Mouse (Mus musculus): Measurements from ENCODE around the gene Mfsd14a. TPM values are rescaled to one million over a fixed set of nuclear protein-coding genes. Genes with fewer than 3 reads are reported as not detected.
"Not testable (repeated sequence)": the region's sequence is repeated elsewhere in the genome, so short reads cannot be mapped to it uniquely, and the experiment has no call there.

The Mfsd14a gene
- polyA plus RNA-seq, 1 experiment from 2014 or later, result 40.0 TPM

- Histone ChIP-seq H3K36me3 (ENCODE audit: control insufficient read depth, insufficient read depth) (no peaks in the 10 kb centered on the region), H3K27ac (ENCODE audit: low read depth, low read length) (no peak overlapping the region), H3K4me2 (replicated peaks; ENCODE audit: low read depth) (no peak overlapping the region), H3K27me3 (replicated peaks; ENCODE audit: control insufficient read depth, insufficient read depth, low read length) (no peaks in the 10 kb centered on the region), H3K4me1 (replicated peaks; ENCODE audit: control insufficient read depth, insufficient read depth, low read length) (no peaks in the 10 kb centered on the region), H3K4me3 (ENCODE audit: low read depth, low read length) (no peak overlapping the region), H3K9me3 (ENCODE audit: control insufficient read depth) (no peaks in the 10 kb centered on the region), H3K9ac (ENCODE audit: low read depth, low read length) (no peak overlapping the region)
- no peak for ATAC-seq
- no peak for TF ChIP-seq CTCF (IDR thresholded peaks at IDR 0.05; ENCODE audit: low read depth)
- WGBS, result 93% methylated on average over 4 of the region's 4 CpGs
These were observed 39.1 kb upstream of the Mfsd14a start for GRCm38 (mm10) chr3:116701601-116702000.

- 0 out of 2 replicates have a peak, but pooled peaks cover under 1% of the 10 kb centered on the region for H3K36me3 ChIP-seq (ENCODE audit: control insufficient read depth, insufficient read depth)
- H3K4me3 ChIP-seq (ENCODE audit: low read depth, low read length), result no peak overlapping the region
- 68% methylated on average over 2 of the region's 2 CpGs for WGBS
- H3K4me1 ChIP-seq (replicated peaks; ENCODE audit: control insufficient read depth, insufficient read depth, low read length), result no peaks in the 10 kb centered on the region
- no peak overlapping the region for H3K4me2 ChIP-seq (replicated peaks; ENCODE audit: low read depth)
- no peak for ATAC-seq
- no peak overlapping the region for H3K27ac ChIP-seq (ENCODE audit: low read depth, low read length)
- H3K27me3 ChIP-seq (replicated peaks; ENCODE audit: control insufficient read depth, insufficient read depth, low read length), result no peaks in the 10 kb centered on the region
- H3K9ac ChIP-seq (ENCODE audit: low read depth, low read length), result no peak overlapping the region
- H3K9me3 ChIP-seq (ENCODE audit: control insufficient read depth), result no peaks in the 10 kb centered on the region
- peak; percentile 43 for TF ChIP-seq CTCF (IDR thresholded peaks at IDR 0.05; ENCODE audit: low read depth)
These were observed 36.3 kb upstream of the Mfsd14a start for GRCm38 (mm10) chr3:116698786-116699185.

- TF ChIP-seq CTCF (IDR thresholded peaks at IDR 0.05; ENCODE audit: low read depth), result no peak
- H3K4me2 ChIP-seq (replicated peaks; ENCODE audit: low read depth), result no peak overlapping the region
- no peak overlapping the region for H3K9ac ChIP-seq (ENCODE audit: low read depth, low read length)
- no peaks in the 10 kb centered on the region for H3K27me3 ChIP-seq (replicated peaks; ENCODE audit: control insufficient read depth, insufficient read depth, low read length)
- no peak for ATAC-seq
- peaks cover 18% of the 10 kb centered on the region for H3K36me3 ChIP-seq (ENCODE audit: control insufficient read depth, insufficient read depth)
- no peaks in the 10 kb centered on the region for H3K4me1 ChIP-seq (replicated peaks; ENCODE audit: control insufficient read depth, insufficient read depth, low read length)
- no peak overlapping the region for H3K4me3 ChIP-seq (ENCODE audit: low read depth, low read length)
- H3K27ac ChIP-seq (ENCODE audit: low read depth, low read length), result no peak overlapping the region
- 92% methylated on average over 2 of the region's 2 CpGs for WGBS
- H3K9me3 ChIP-seq (ENCODE audit: control insufficient read depth), result no peaks in the 10 kb centered on the region
These were observed 33.1 kb upstream of the Mfsd14a start for GRCm38 (mm10) chr3:116695666-116695985.

GRCm38 (mm10) chr3:116694955-116695665, 32.6 kb upstream of the Mfsd14a start:
- Histone ChIP-seq H3K36me3 (ENCODE audit: control insufficient read depth, insufficient read depth) (peaks cover 18% of the 10 kb centered on the region), H3K4me1 (replicated peaks; ENCODE audit: control insufficient read depth, insufficient read depth, low read length) (no peaks in the 10 kb centered on the region), H3K9me3 (ENCODE audit: control insufficient read depth) (no peaks in the 10 kb centered on the region), H3K4me2 (replicated peaks; ENCODE audit: low read depth) (no peak overlapping the region), H3K27ac (ENCODE audit: low read depth, low read length) (no peak overlapping the region), H3K9ac (ENCODE audit: low read depth, low read length) (no peak overlapping the region), H3K4me3 (ENCODE audit: low read depth, low read length) (no peak overlapping the region), H3K27me3 (replicated peaks; ENCODE audit: control insufficient read depth, insufficient read depth, low read length) (no peaks in the 10 kb centered on the region)
- ATAC-seq, result no peak
- WGBS, result 85% methylated on average over 8 of the region's 8 CpGs
- TF ChIP-seq CTCF (IDR thresholded peaks at IDR 0.05; ENCODE audit: low read depth), result no peak

DNA sequence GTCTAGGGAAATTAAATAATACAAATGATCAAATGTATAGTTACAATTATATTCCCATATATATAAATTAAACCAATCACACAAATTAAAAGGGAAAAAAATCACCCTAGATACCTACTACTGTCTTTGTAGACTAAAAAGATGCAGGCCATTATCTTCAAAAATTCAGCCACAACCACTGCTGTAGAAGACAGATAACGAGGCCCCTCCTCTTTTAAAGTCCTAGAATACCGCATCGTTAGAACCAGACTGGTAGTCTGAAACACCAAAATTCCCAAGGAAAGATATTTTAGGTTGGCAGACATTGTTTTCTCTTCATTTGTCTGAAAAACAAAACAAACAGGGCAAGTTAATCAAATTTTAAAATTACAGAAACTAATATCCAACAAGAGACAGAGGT, 31.8 kb upstream of the Mfsd14a start:
- Histone ChIP-seq H3K27me3 (replicated peaks; ENCODE audit: control insufficient read depth, insufficient read depth, low read length) (no peaks in the 10 kb centered on the region), H3K4me3 (ENCODE audit: low read depth, low read length) (no peak overlapping the region), H3K4me2 (replicated peaks; ENCODE audit: low read depth) (no peak overlapping the region), H3K36me3 (ENCODE audit: control insufficient read depth, insufficient read depth) (peaks cover 18% of the 10 kb centered on the region), H3K9ac (ENCODE audit: low read depth, low read length) (no peak overlapping the region), H3K4me1 (replicated peaks; ENCODE audit: control insufficient read depth, insufficient read depth, low read length) (no peaks in the 10 kb centered on the region), H3K27ac (ENCODE audit: low read depth, low read length) (no peak overlapping the region), H3K9me3 (ENCODE audit: control insufficient read depth) (no peaks in the 10 kb centered on the region)
- 87% methylated on average over 3 of the region's 3 CpGs for WGBS
- no peak for TF ChIP-seq CTCF (IDR thresholded peaks at IDR 0.05; ENCODE audit: low read depth)
- ATAC-seq, result no peak

DNA sequence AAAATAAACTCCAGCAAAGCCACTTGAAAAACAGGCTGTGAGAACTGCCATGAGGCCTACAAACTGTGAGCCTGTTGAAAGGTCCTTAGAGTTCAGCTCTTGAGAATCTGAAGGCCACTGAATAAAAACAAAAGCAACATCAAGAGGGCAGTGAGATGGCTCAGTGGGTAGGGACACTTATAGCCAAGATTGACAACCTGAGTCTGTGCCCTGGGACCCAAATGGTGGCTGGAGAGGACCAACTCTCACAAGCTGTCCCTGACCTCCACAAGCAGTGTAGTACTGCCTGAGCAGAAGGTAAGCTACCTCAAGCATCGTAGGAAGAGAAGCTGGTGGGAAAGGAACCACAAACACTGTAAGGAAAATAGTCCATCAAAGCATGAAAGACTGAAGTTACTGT, 18.7 kb upstream of the Mfsd14a start, which contains the start of gene Gm43191:
TSS of gene Gm43191 (minus strand) at position 101 of the 400 bp plus-strand sequence.
- Histone ChIP-seq H3K4me2 (replicated peaks; ENCODE audit: low read depth) (no peak within 1 kb of the TSS), H3K9ac (ENCODE audit: low read depth, low read length) (no peak within 1 kb of the TSS), H3K27me3 (replicated peaks; ENCODE audit: control insufficient read depth, insufficient read depth, low read length) (no peaks in the 10 kb centered on the region), H3K4me1 (replicated peaks; ENCODE audit: control insufficient read depth, insufficient read depth, low read length) (no peaks in the 10 kb centered on the region), H3K27ac (ENCODE audit: low read depth, low read length) (no peak within 1 kb of the TSS), H3K4me3 (ENCODE audit: low read depth, low read length) (no peak within 1 kb of the TSS), H3K9me3 (ENCODE audit: control insufficient read depth) (no peaks in the 10 kb centered on the region), H3K36me3 (ENCODE audit: control insufficient read depth, insufficient read depth) (peaks cover 8% of the 10 kb centered on the region; the same call in 1 of the 2 replicates)
- ATAC-seq, result no peak
- no peak for TF ChIP-seq CTCF (IDR thresholded peaks at IDR 0.05; ENCODE audit: low read depth)
- 96% methylated on average over 1 of the region's 1 CpGs for WGBS

GRCm38 (mm10) chr3:116664281-116664680, 1.8 kb upstream of the Mfsd14a start:
- not testable (repeated sequence) for ATAC-seq; H3K9me3 ChIP-seq (ENCODE audit: control insufficient read depth); H3K9ac ChIP-seq (ENCODE audit: low read depth, low read length); H3K4me1 ChIP-seq (replicated peaks; ENCODE audit: control insufficient read depth, insufficient read depth, low read length); H3K27ac ChIP-seq (ENCODE audit: low read depth, low read length); H3K36me3 ChIP-seq (ENCODE audit: control insufficient read depth, insufficient read depth); H3K27me3 ChIP-seq (replicated peaks; ENCODE audit: control insufficient read depth, insufficient read depth, low read length); H3K4me3 ChIP-seq (ENCODE audit: low read depth, low read length); H3K4me2 ChIP-seq (replicated peaks; ENCODE audit: low read depth)
- 90% methylated on average over 9 of the region's 9 CpGs for WGBS
